Mouse (Mus musculus) liver, embryonic 15.5 days (tissue): Measurements from ENCODE around the gene Ddx17. TPM values are rescaled to one million over a fixed set of nuclear protein-coding genes. Genes with fewer than 3 reads are reported as not detected.

Source experiments
- ATAC-seq: fragments of 200-750 bp; cut with Nextera tagmentation; 2 replicates; pipeline ENCODE4 v1.8.0; 2017; ENCODE audit warnings: moderate number of reproducible peaks, mild to moderate bottlenecking, moderate library complexity; ENCODE audit not compliant: insufficient read depth
- H3K27ac ChIP-seq: fragments of 300-500 bp; sonication (generic); replicated peaks from 2 replicates; pipeline ENCODE4 v1.5.1; 2015; ENCODE audit warnings: mild to moderate bottlenecking, inconsistent platforms
- H3K27me3 ChIP-seq: fragments of 300-500 bp; sonication (generic); 2 replicates; pipeline ENCODE4 v1.6.1; 2015; ENCODE audit warnings: mild to moderate bottlenecking, inconsistent platforms
- H3K36me3 ChIP-seq: fragments of 300-500 bp; sonication (generic); replicated peaks from 2 replicates; pipeline ENCODE4 v1.6.1; 2015; ENCODE audit warnings: moderate library complexity, mild to moderate bottlenecking, inconsistent platforms
- H3K4me1 ChIP-seq: fragments of 300-500 bp; sonication (generic); replicated peaks from 2 replicates; pipeline ENCODE4 v1.6.1; 2015; ENCODE audit warnings: inconsistent platforms
- H3K4me2 ChIP-seq: fragments of 300-500 bp; sonication (generic); 2 replicates; pipeline ENCODE4 v1.6.1; 2015; ENCODE audit warnings: moderate library complexity, mild to moderate bottlenecking, inconsistent platforms
- H3K4me3 ChIP-seq: fragments of 300-500 bp; sonication (generic); replicated peaks from 2 replicates; pipeline ENCODE4 v1.5.1; 2015; ENCODE audit warnings: mild to moderate bottlenecking, inconsistent platforms
- H3K9ac ChIP-seq: fragments of 300-500 bp; sonication (generic); 2 replicates; pipeline ENCODE4 v1.6.1; 2015; ENCODE audit warnings: moderate library complexity, mild to moderate bottlenecking, inconsistent platforms
- H3K9me3 ChIP-seq: fragments of 300-500 bp; sonication (generic); replicated peaks from 2 replicates; pipeline ENCODE4 v1.6.1; 2016; ENCODE audit warnings: inconsistent platforms
- WGBS: fragments of 180-500 bp; shearing (Covaris S2); methylation state at CpG from one replicate; pipeline ENCODE4 v1.1.7; 2015; ENCODE audit warnings: mixed read lengths; ENCODE audit not compliant: insufficient replicate concordance; 5-methylcytosine and 5-hydroxymethylcytosine counted together
- polyA plus RNA-seq: library from polyadenylated mRNA; unstranded; fragments of >200 nt; fragmentation: Nextera tagmentation; extraction: Ambion mirVana; gene quantifications from 2 replicates; pipeline ENCODE4 v1.2.1, GENCODE M21; 2015

Ddx17 gene
- polyA plus RNA-seq, 1 experiment from 2014 or later = 11.6 TPM

DNA sequence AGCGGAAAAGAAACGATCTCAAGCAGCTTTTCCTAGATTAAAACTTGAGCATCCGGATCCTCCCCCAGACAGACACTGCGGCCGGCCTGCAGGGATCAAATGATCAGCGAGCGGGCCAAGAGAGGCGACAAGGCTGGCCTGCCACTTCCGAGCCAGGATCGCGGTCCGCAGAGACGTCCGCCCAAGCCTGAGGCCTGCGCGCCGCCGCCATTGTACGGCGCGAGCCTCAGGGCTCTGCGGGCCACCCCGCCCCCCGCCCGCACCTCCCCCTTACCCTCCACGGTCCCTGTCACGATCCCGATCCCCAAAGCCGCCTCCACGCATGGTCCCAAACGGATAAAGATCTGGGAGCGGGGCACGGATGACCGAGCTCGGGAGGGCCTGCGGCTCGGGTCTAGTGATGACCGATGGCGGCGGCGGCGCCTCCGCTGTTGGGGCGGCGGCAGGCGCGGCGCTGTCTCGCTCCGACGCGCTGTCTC, 581 bp downstream of the Ddx17 start:
- H3K4me1 ChIP-seq = peaks cover 28% of the 10 kb centered on the region
- H3K9ac ChIP-seq = peak overlapping the region; percentile 97
- H3K36me3 ChIP-seq = peaks cover 36% of the 10 kb centered on the region
- H3K4me2 ChIP-seq = peak overlapping the region; percentile 78
- H3K27me3 ChIP-seq = peaks cover 17% of the 10 kb centered on the region
- peak overlapping the region; percentile 95 for H3K4me3 ChIP-seq
- no peaks in the 10 kb centered on the region for H3K9me3 ChIP-seq
- ATAC-seq = peak; percentile 74
- H3K27ac ChIP-seq = peak overlapping the region; percentile 98
- under 1% methylated on average over 52 of the region's 52 CpGs for WGBS

DNA sequence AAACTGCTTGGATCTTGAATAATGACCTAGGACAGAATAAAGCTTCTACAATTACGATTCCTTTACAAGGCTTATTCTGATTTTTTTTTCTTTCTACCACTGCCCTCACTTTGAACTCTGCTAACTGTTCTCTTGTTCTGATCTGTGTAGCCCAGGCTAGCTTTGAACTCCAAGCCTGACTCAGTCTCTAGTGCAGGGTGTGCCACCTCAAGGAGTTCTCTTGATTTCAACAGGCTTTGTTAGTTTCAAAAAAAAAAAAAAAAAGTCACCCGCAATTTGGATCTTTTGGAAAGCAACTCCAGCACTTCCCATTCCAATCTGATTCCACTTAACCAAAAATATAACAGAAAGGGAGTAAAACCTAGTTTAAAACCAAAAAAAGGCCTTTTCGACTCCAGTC, 1.0 kb downstream of the Ddx17 start:
- Histone ChIP-seq H3K9me3 (no peaks in the 10 kb centered on the region), H3K36me3 (peaks cover 41% of the 10 kb centered on the region), H3K27me3 (peaks cover 13% of the 10 kb centered on the region), H3K4me3 (peak overlapping the region; percentile 95), H3K4me1 (peaks cover 30% of the 10 kb centered on the region), H3K9ac (peak overlapping the region; percentile 97), H3K4me2 (peak overlapping the region; percentile 78), H3K27ac (peak overlapping the region; percentile 98)
- no peak for ATAC-seq
- WGBS = 4% methylated on average over 3 of the region's 3 CpGs

DNA sequence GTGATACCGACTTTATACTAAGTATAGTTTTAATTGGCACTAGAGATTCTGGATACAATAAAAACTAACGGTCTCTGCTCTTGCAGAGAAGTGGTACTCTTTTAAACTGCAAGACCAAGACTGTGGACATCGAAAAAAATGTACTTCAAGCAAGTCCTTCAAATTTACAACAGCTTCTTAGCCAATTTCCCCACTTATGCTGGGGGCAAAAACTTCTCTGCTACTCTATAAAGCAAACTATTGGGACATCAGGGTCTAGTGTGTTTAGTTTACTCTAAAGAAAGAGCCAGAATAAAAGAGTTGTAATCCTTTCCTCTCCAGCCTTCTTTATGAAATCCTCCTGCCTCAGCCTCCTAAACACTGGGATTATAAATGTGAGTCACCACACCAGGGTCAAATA, 2.6 kb downstream of the Ddx17 start:
- Histone ChIP-seq H3K4me3 (peak overlapping the region; percentile 95; the same call in 1 of the 2 replicates), H3K9ac (no peak overlapping the region), H3K36me3 (peaks cover 56% of the 10 kb centered on the region), H3K4me2 (peak overlapping the region; percentile 78), H3K4me1 (peaks cover 32% of the 10 kb centered on the region), H3K27me3 (0 out of 2 replicates have a peak, but pooled peaks cover 2% of the 10 kb centered on the region), H3K9me3 (no peaks in the 10 kb centered on the region), H3K27ac (no peak overlapping the region)
- ATAC-seq = no peak
- 84% methylated on average over 3 of the region's 3 CpGs for WGBS

DNA sequence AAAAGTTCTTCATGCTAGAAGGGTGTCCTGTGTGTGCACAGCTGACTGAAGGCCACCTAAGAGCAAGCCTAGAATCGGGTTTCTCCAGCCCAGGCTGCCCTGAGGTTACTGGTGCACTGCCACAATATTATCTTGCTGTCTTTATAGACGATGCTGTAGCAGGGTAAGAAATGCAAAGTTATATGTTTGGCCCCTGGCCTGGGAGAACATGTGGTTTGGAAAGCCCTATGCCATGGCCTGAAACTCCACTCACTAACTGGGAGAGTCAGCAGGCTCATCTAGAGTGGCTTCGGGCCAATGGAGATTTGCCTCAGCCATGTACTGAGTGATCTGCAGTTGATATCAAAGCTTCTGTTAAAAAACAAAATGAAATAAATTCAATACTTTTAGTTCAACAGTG, 12.7 kb downstream of the Ddx17 start:
- H3K4me3 ChIP-seq = no peak overlapping the region
- no peak overlapping the region for H3K9ac ChIP-seq
- no peaks in the 10 kb centered on the region for H3K9me3 ChIP-seq
- H3K27me3 ChIP-seq = no peaks in the 10 kb centered on the region
- no peak for ATAC-seq
- no peak overlapping the region for H3K27ac ChIP-seq
- WGBS = 87% methylated on average over 3 of the region's 3 CpGs
- peaks cover 4% of the 10 kb centered on the region; the same call in 1 of the 2 replicates for H3K4me1 ChIP-seq
- no peak overlapping the region for H3K4me2 ChIP-seq
- peaks cover 100% of the 10 kb centered on the region for H3K36me3 ChIP-seq

DNA sequence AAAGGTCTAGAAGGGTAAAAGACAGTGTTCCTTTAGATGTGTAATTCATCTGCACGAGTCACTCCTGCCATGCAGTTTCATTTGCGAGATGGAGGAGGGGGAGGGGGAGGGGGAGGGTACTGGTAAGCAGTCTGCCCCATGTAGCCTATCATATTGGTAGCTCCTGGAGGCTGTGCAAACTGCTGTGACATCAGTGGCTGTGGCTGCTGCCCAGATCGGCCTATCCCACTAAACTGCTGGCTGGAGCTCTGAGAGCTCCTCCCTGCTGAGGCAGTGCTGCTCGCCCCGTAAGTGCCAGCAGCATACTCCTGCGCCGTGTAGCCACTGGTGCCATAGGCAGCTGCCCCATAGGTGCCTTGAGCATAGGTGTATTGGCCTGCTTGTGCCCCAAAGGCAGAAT, 16.6 kb downstream of the Ddx17 start:
- H3K4me2 ChIP-seq = no peak overlapping the region
- 80% methylated on average over 7 of the region's 7 CpGs for WGBS
- H3K36me3 ChIP-seq = peaks cover 84% of the 10 kb centered on the region
- no peak overlapping the region for H3K9ac ChIP-seq
- H3K27ac ChIP-seq = no peak overlapping the region
- H3K9me3 ChIP-seq = no peaks in the 10 kb centered on the region
- peaks cover 9% of the 10 kb centered on the region; the same call in 1 of the 2 replicates for H3K4me1 ChIP-seq
- H3K27me3 ChIP-seq = no peaks in the 10 kb centered on the region
- H3K4me3 ChIP-seq = no peak overlapping the region
- ATAC-seq = 0 out of 2 replicates have a peak, but pooled peaks have one; percentile 12

DNA sequence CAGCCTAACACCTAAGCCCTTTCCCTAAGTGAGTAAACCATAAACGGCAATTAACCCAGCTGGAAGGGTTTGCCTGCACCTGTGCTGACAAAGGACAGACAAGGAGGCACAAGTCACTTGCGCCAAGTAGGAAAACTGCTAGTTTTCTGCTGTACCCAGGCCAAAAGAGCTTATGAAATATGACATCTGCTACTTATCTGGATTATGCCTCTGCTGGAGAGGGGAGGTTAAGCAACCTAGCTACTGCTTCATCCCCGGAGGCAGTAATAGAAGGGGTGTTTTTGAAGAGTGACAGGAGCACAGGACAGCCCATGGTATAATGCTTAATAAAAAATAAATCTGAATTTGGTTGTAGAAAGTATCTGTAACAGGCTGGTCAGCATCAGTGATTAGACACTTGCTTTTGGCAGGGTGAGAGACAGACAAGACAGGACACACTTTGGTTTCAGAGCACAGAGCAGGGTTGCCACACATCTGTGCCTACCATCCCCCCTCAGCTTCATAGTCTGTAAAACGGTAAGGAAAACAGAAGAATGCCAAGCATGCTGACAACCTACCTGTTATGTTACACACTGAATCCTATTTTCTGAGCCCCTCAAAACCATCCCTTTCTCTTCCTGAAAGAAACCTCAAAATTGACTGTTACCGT, 18.4 kb downstream of the Ddx17 start:
- Histone ChIP-seq H3K27me3 (no peaks in the 10 kb centered on the region), H3K27ac (no peak overlapping the region), H3K9me3 (no peaks in the 10 kb centered on the region), H3K4me1 (peaks cover 9% of the 10 kb centered on the region; the same call in 1 of the 2 replicates), H3K36me3 (peaks cover 65% of the 10 kb centered on the region), H3K4me3 (no peak overlapping the region), H3K4me2 (no peak overlapping the region), H3K9ac (no peak overlapping the region)
- no peak for ATAC-seq
- 75% methylated on average over 5 of the region's 5 CpGs for WGBS

DNA sequence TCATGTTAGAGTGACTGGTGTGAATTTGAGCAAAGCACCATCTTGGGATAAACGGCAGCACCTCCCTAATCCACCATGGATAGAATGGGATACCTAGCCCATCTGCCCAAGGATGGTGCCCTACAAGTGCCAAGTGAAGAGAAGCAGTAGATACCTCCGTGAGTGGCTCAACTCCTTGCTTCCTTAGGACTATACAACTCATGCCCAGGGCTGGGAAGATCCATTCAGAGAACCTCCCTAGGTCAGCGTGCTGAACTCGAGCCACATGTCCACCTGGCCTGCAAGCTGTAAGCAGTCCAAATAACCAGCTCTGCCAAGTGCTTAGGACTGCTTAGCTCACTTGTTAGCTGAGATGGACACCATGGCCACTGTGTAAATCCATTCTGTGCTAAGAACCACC, 19.3 kb downstream of the Ddx17 start:
- 74% methylated on average over 4 of the region's 4 CpGs for WGBS
- H3K4me1 ChIP-seq = peaks cover 9% of the 10 kb centered on the region; the same call in 1 of the 2 replicates
- no peak overlapping the region for H3K27ac ChIP-seq
- H3K36me3 ChIP-seq = peaks cover 56% of the 10 kb centered on the region
- no peak overlapping the region for H3K4me2 ChIP-seq
- no peaks in the 10 kb centered on the region for H3K9me3 ChIP-seq
- no peak overlapping the region for H3K9ac ChIP-seq
- no peaks in the 10 kb centered on the region for H3K27me3 ChIP-seq
- no peak for ATAC-seq
- H3K4me3 ChIP-seq = no peak overlapping the region

DNA sequence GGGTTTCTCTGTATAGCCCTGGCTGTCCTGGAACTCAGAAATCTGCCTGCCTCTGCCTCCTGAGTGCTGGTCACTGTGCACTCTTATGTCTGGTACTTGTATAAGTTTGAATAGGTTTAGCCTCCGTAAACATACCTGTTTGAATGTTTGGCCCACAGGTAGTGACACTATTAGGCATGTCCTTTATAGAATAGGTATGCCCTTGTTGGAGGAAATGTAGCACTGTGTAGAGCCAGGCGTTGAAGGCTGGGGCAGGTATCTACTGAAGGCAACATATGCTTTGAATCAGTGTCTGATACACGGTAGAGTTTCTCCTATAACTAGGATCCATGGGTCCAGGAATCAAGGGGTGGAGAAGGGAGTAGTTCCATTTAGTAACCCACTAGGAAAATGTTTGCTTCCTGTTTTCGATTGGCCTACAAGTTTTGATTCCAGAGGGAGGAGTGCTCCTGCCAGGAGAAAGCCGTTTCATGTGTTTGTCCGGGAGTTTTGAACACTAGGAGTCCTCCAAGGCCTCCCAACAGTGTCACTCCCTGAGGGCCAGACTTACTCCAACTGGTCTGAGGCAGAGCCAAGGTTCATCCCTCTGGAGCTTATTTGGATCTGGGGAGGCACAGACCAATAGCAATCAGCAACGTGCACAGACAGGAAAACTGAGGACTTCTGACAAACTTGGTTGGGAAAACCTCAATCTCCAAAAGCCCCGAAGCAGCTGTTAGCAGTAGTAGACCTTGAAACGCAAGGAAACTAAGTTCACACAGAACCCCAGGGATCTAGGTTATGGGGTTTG, 20.4 kb downstream of the Ddx17 start:
- Histone ChIP-seq H3K9me3 (no peaks in the 10 kb centered on the region), H3K27me3 (no peaks in the 10 kb centered on the region), H3K4me2 (no peak overlapping the region), H3K4me3 (no peak overlapping the region), H3K36me3 (peaks cover 46% of the 10 kb centered on the region), H3K9ac (no peak overlapping the region), H3K4me1 (peaks cover 9% of the 10 kb centered on the region; the same call in 1 of the 2 replicates), H3K27ac (no peak overlapping the region)
- WGBS = 62% methylated on average over 9 of the region's 9 CpGs
- no peak for ATAC-seq

DNA sequence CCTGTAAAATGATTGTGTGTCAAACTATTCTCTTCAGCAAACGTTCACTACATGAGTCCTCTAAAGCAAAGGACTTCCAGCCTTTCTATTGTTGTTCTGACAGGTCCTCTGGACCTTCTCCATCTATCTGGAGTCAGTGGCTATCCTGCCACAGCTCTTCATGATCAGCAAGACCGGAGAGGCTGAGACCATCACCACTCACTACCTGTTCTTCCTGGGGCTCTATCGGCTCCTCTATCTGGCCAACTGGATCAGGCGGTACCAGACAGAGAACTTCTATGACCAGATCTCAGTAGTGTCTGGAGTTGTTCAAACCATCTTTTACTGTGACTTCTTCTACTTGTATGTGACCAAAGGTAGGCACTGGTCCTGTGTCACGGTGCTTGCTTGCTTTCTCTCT, 21.0 kb downstream of the Ddx17 start:
- Histone ChIP-seq H3K9ac (no peak overlapping the region), H3K4me1 (peaks cover 9% of the 10 kb centered on the region; the same call in 1 of the 2 replicates), H3K36me3 (peaks cover 40% of the 10 kb centered on the region), H3K9me3 (no peaks in the 10 kb centered on the region), H3K27ac (no peak overlapping the region), H3K27me3 (no peaks in the 10 kb centered on the region), H3K4me2 (no peak overlapping the region), H3K4me3 (no peak overlapping the region)
- 75% methylated on average over 5 of the region's 5 CpGs for WGBS
- ATAC-seq = no peak

DNA sequence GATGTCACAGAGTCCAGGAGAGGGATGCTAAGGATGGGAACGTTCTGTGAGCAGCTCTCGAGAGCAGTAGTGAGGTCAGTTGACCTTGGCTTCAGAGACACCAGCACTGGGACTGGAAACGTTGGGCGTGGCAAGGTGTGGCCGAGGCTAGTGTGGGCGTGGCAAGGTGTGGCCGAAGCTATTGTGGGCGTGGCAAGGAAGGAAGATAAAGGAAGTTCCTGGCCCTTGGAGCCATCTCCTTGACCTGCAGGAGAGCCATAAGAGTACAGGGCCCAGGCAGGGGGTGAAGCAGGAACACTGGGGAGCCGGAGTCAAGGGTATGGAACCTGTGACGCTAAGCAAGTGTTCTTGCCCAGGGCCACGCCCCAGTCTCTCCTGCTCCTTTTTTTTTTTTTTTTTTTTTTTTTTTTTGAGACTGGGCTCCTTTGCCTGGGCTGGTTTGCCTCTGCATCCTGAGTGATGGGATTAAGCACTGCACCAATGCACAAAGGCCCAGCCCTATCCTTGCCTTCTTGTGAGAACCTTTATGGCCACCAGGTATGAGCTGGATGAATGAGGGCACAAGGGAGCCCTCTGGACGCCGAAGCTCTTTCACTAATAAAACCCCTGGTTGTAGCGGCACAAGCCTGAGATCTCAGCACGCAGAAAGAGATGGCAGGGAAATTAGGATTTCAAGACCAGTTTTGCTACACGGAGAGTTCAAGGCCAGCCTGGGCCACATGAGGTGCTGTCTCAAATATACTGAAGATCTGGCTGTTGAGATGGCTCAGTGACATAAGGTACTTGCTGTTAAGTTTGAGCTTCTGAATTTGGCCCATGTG, 26.9 kb downstream of the Ddx17 start:
- no peak for ATAC-seq
- 42% methylated on average over 16 of the region's 16 CpGs for whole genome bisulfite sequencing
- Histone ChIP-seq H3K27me3 (peaks cover 52% of the 10 kb centered on the region), H3K4me2 (peak overlapping the region; percentile 20), H3K9ac (no peak overlapping the region), H3K9me3 (no peaks in the 10 kb centered on the region), H3K4me3 (no peak overlapping the region), H3K27ac (no peak overlapping the region), H3K4me1 (peaks cover 28% of the 10 kb centered on the region), H3K36me3 (no peaks in the 10 kb centered on the region)

DNA sequence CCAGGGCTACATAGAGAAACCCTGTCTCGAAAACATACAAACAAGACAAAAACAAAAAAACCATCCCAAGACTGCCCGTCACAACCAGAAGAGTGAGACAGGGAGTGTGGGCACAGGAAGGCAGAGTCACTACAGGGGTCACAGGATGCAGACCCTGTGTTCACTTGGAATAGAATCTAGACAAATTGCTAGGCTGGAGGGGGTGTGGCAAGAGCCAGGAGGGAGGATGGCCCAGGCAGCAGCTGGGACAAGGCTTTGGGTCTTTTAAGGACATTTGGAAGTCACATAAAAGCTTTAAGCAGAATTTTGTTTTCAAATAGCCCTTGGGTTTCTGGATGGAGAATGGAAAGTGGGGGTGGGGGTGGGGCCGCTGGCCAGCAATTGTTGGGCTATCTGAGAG, 28.0 kb downstream of the Ddx17 start:
- H3K36me3 ChIP-seq = no peaks in the 10 kb centered on the region
- no peak overlapping the region for H3K4me3 ChIP-seq
- peaks cover 28% of the 10 kb centered on the region for H3K4me1 ChIP-seq
- 68% methylated on average over 3 of the region's 3 CpGs for WGBS
- H3K4me2 ChIP-seq = no peak overlapping the region
- H3K27me3 ChIP-seq = peaks cover 63% of the 10 kb centered on the region
- ATAC-seq = no peak
- no peak overlapping the region for H3K9ac ChIP-seq
- H3K9me3 ChIP-seq = no peaks in the 10 kb centered on the region
- H3K27ac ChIP-seq = no peak overlapping the region
